9 mouse cellular contexts compared by ENCODE assay signal in the genomic region with DNA sequence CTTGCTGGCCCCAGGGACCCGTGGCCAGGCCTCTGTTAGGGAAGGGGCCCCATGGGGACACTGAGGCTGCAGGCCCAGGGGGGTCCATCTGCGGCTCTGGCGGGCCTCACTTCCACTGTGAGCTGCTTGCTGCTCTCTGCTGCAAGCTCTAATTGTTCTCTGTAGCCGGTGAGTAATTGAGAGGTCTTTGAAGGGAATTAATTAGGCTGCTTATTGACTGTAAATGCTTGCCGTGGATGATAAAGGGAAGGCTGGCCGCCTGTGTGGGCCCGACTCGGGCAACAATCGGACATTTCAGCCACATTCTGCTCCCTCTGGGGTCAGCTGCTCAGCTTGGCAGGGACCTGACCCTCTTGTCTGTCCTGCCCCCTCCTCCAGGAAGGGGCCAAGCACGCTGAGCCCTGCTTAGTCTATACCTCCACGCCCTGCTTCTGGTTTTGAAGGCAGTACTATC. TPM values are rescaled to one million over a fixed set of nuclear protein-coding genes. Genes with fewer than 3 reads are reported as not detected.
DNase-seq lines count a peak whose midpoint lies in the region; ATAC-seq and TF ChIP-seq lines count a peak whose summit lies in the region.
"Had no signal": no experiment of that assay in that cellular context is flagged by ENCODE, and none has a peak within 500 bp of the region (broad histone marks: within the 10 kb centered on the region; RNA-seq: fewer than 3 reads in every experiment).

No protein-coding gene starts in this region.

- peak overlapping the region; percentile 46 for H3K4me2 ChIP-seq in intestine, embryonic 14.5 days (ENCODE audit: low read length)
- no peak overlapping the region; the same call in 1 of the 2 replicates for H3K4me2 ChIP-seq in intestine, postnatal 0 days (replicated peaks; ENCODE audit: low read depth)
- peak overlapping the region; percentile 58 for H3K4me2 ChIP-seq in embryonic facial prominence, embryonic 14.5 days (ENCODE audit: low read depth, low read length)
- H3K4me2 ChIP-seq in neural tube, embryonic 13.5 days = peak overlapping the region; percentile 53

- H3K4me3 ChIP-seq in intestine, embryonic 14.5 days (ENCODE audit: low read depth, low read length) = peak overlapping the region; percentile 19; the same call in 1 of the 2 replicates
- H3K4me3 ChIP-seq in intestine, postnatal 0 days (ENCODE audit: low read depth, low read length) = no peak overlapping the region
- H3K4me3 ChIP-seq in embryonic facial prominence, embryonic 14.5 days (ENCODE audit: low read depth, low read length) = peak overlapping the region; percentile 28
- H3K4me3 ChIP-seq in limb, embryonic 10.5 days = peak overlapping the region; percentile 49
- H3K4me3 ChIP-seq in neural tube, embryonic 13.5 days = no peak overlapping the region

- no peak for DNase-seq in intestine, embryonic 14.5 days (ENCODE audit: low spot score)
- no peak for DNase-seq in embryonic facial prominence, embryonic 14.5 days (ENCODE audit: low spot score)
- no peak for DNase-seq in limb, embryonic 10.5 days (ENCODE audit: low spot score)
- DNase-seq in right cerebral cortex, adult 2 months (ENCODE audit: low spot score in 2 of 2) = no peak
- no peak for DNase-seq in right cerebral cortex, postnatal 10 days (ENCODE audit: low spot score in 2 of 2)

- peaks cover 41% of the 10 kb centered on the region for H3K4me1 ChIP-seq in intestine, embryonic 14.5 days (replicated peaks; ENCODE audit: control insufficient read depth, insufficient read depth, low read length)
- H3K4me1 ChIP-seq in intestine, postnatal 0 days (replicated peaks; ENCODE audit: control insufficient read depth, insufficient read depth, low read length) = peaks cover 10% of the 10 kb centered on the region; the same call in 1 of the 2 replicates
- peaks cover 29% of the 10 kb centered on the region for H3K4me1 ChIP-seq in embryonic facial prominence, embryonic 14.5 days (ENCODE audit: control insufficient read depth, insufficient read depth, low read length)
- peaks cover 48% of the 10 kb centered on the region for H3K4me1 ChIP-seq in limb, embryonic 10.5 days
- peaks cover 35% of the 10 kb centered on the region for H3K4me1 ChIP-seq in neural tube, embryonic 13.5 days (replicated peaks)

- TF ChIP-seq CTCF in intestine, postnatal 0 days (IDR thresholded peaks at IDR 0.05; ENCODE audit: low read depth) = no peak

- peak overlapping the region; percentile 59; the same call in 1 of the 2 replicates for H3K27ac ChIP-seq in intestine, embryonic 14.5 days (ENCODE audit: low read depth)
- no peak overlapping the region for H3K27ac ChIP-seq in intestine, postnatal 0 days (ENCODE audit: low read depth, low read length)
- peak overlapping the region; percentile 21; the same call in 1 of the 2 replicates for H3K27ac ChIP-seq in embryonic facial prominence, embryonic 14.5 days (replicated peaks; ENCODE audit: low read depth, low read length)
- peak overlapping the region; percentile 83 for H3K27ac ChIP-seq in limb, embryonic 10.5 days
- H3K27ac ChIP-seq in neural tube, embryonic 13.5 days (replicated peaks) = peak overlapping the region; percentile 67

- H3K27me3 ChIP-seq in intestine, embryonic 14.5 days (replicated peaks; ENCODE audit: control insufficient read depth, insufficient read depth, low read length) = no peaks in the 10 kb centered on the region
- peaks cover 2% of the 10 kb centered on the region for H3K27me3 ChIP-seq in intestine, postnatal 0 days (replicated peaks; ENCODE audit: control insufficient read depth, insufficient read depth, low read length)
- peaks cover 3% of the 10 kb centered on the region for H3K27me3 ChIP-seq in embryonic facial prominence, embryonic 14.5 days (replicated peaks; ENCODE audit: control insufficient read depth, insufficient read depth, low read length)
- peaks cover 75% of the 10 kb centered on the region for H3K27me3 ChIP-seq in limb, embryonic 10.5 days (ENCODE audit: low read depth, poor library complexity, severe bottlenecking)
- peaks cover 70% of the 10 kb centered on the region for H3K27me3 ChIP-seq in neural tube, embryonic 13.5 days

- H3K36me3 ChIP-seq in intestine, embryonic 14.5 days (ENCODE audit: control insufficient read depth, insufficient read depth, low read length) = no peaks in the 10 kb centered on the region
- H3K36me3 ChIP-seq in intestine, postnatal 0 days (ENCODE audit: control insufficient read depth, insufficient read depth) = no peaks in the 10 kb centered on the region
- H3K36me3 ChIP-seq in embryonic facial prominence, embryonic 14.5 days (ENCODE audit: control insufficient read depth, insufficient read depth, low read length) = no peaks in the 10 kb centered on the region
- H3K36me3 ChIP-seq in limb, embryonic 10.5 days = no peaks in the 10 kb centered on the region
- no peaks in the 10 kb centered on the region for H3K36me3 ChIP-seq in neural tube, embryonic 13.5 days

- peak overlapping the region; percentile 17 for H3K9ac ChIP-seq in intestine, embryonic 14.5 days (ENCODE audit: low read length)
- H3K9ac ChIP-seq in intestine, postnatal 0 days (ENCODE audit: low read depth, low read length) = no peak overlapping the region
- peak overlapping the region; percentile 54 for H3K9ac ChIP-seq in embryonic facial prominence, embryonic 14.5 days (ENCODE audit: low read depth, low read length)
- H3K9ac ChIP-seq in neural tube, embryonic 13.5 days = peak overlapping the region; percentile 51

- H3K9me3 ChIP-seq in intestine, embryonic 14.5 days (ENCODE audit: control insufficient read depth, low read length) = no peaks in the 10 kb centered on the region
- no peaks in the 10 kb centered on the region for H3K9me3 ChIP-seq in intestine, postnatal 0 days (ENCODE audit: control insufficient read depth)
- no peaks in the 10 kb centered on the region for H3K9me3 ChIP-seq in embryonic facial prominence, embryonic 14.5 days (ENCODE audit: control insufficient read depth, low read length)
- H3K9me3 ChIP-seq in limb, embryonic 10.5 days (replicated peaks) = no peaks in the 10 kb centered on the region
- H3K9me3 ChIP-seq in neural tube, embryonic 13.5 days = no peaks in the 10 kb centered on the region

- ATAC-seq in intestine, embryonic 14.5 days (replicated peaks; ENCODE audit: low FRiP score, low TSS enrichment, low read depth) = 0 out of 2 replicates have a peak, but pooled peaks have one; percentile 30
- ATAC-seq in intestine, postnatal 0 days = no peak
- ATAC-seq in embryonic facial prominence, embryonic 14.5 days (ENCODE audit: low read depth) = peak; percentile 27; the same call in 1 of the 2 replicates
- peak; percentile 60; the same call in 1 of the 2 replicates for ATAC-seq in neural tube, embryonic 13.5 days (ENCODE audit: low read depth)
- no peak for ATAC-seq in megakaryocyte progenitor cell, adult 5-6 weeks (replicated peaks; ENCODE audit: poor library complexity)

- WGBS in intestine, embryonic 14.5 days = 20% methylated on average over 11 of the region's 11 CpGs
- WGBS in intestine, postnatal 0 days = 34% methylated on average over 11 of the region's 11 CpGs
- WGBS in embryonic facial prominence, embryonic 14.5 days = 12% methylated on average over 11 of the region's 11 CpGs
- WGBS in limb, embryonic 10.5 days = 4% methylated on average over 11 of the region's 11 CpGs
- WGBS in neural tube, embryonic 13.5 days = 4% methylated on average over 11 of the region's 11 CpGs

RNA-seq across cellular contexts. Expression of a gene that starts 16.6 kb away (rescaled TPM):
- polyA plus RNA-seq in intestine, embryonic 14.5 days (2014; fragmentation: Nextera tagmentation; extraction: Ambion mirVana) = 4.5 and 5.1 TPM in 2 replicates
- 15.8 and 16.4 TPM in 2 replicates for polyA plus RNA-seq in intestine, postnatal 0 days (2015; fragmentation: Nextera tagmentation; extraction: Ambion mirVana)
- 3.7 and 4.2 TPM in 2 replicates for polyA plus RNA-seq in embryonic facial prominence, embryonic 14.5 days (2014; fragmentation: Nextera tagmentation; extraction: Ambion mirVana)
- polyA plus RNA-seq in limb, embryonic 10.5 days (2016; fragmentation: Nextera tagmentation; extraction: Ambion mirVana) = 2.4 and 3.3 TPM in 2 replicates
- polyA plus RNA-seq in neural tube, embryonic 13.5 days (2015; fragmentation: Nextera tagmentation; extraction: Ambion mirVana) = 2.4 and 3.0 TPM in 2 replicates
- total RNA-seq in megakaryocyte progenitor cell, adult 5-6 weeks (2015) = 2.9 and 4.1 TPM in 2 replicates
- 3.1 and 4.6 TPM in 2 replicates for total RNA-seq in megakaryocyte progenitor cell, adult 5-6 weeks (2017)

RNA-seq across cellular contexts. Expression of a gene that starts 29.4 kb away (rescaled TPM):
- polyA plus RNA-seq in intestine, embryonic 14.5 days (2014; fragmentation: Nextera tagmentation; extraction: Ambion mirVana) = not detected in 2 replicates
- not detected in 2 replicates for polyA plus RNA-seq in intestine, postnatal 0 days (2015; fragmentation: Nextera tagmentation; extraction: Ambion mirVana)
- polyA plus RNA-seq in embryonic facial prominence, embryonic 14.5 days (2014; fragmentation: Nextera tagmentation; extraction: Ambion mirVana) = not detected in 2 replicates
- polyA plus RNA-seq in limb, embryonic 10.5 days (2016; fragmentation: Nextera tagmentation; extraction: Ambion mirVana) = not detected in 2 replicates
- polyA plus RNA-seq in neural tube, embryonic 13.5 days (2015; fragmentation: Nextera tagmentation; extraction: Ambion mirVana) = not detected in 2 replicates
- not detected in 2 replicates for total RNA-seq in megakaryocyte progenitor cell, adult 5-6 weeks (2015)
- not detected in 2 replicates for total RNA-seq in megakaryocyte progenitor cell, adult 5-6 weeks (2017)
- total RNA-seq: left cerebral cortex, adult 18-20 months had no signal

RNA-seq across cellular contexts. Expression of a gene that starts 40.9 kb away (rescaled TPM):
- polyA plus RNA-seq in intestine, embryonic 14.5 days (2014; fragmentation: Nextera tagmentation; extraction: Ambion mirVana) = 337 and 340 TPM in 2 replicates
- 84.0 and 86.0 TPM in 2 replicates for polyA plus RNA-seq in intestine, postnatal 0 days (2015; fragmentation: Nextera tagmentation; extraction: Ambion mirVana)
- 229 and 265 TPM in 2 replicates for polyA plus RNA-seq in embryonic facial prominence, embryonic 14.5 days (2014; fragmentation: Nextera tagmentation; extraction: Ambion mirVana)
- polyA plus RNA-seq in limb, embryonic 10.5 days (2016; fragmentation: Nextera tagmentation; extraction: Ambion mirVana) = 395 and 434 TPM in 2 replicates
- 50.1 and 68.8 TPM in 2 replicates for polyA plus RNA-seq in neural tube, embryonic 13.5 days (2015; fragmentation: Nextera tagmentation; extraction: Ambion mirVana)
- total RNA-seq in megakaryocyte progenitor cell, adult 5-6 weeks (2015) = 179 and 200 TPM in 2 replicates
- 183 and 213 TPM in 2 replicates for total RNA-seq in megakaryocyte progenitor cell, adult 5-6 weeks (2017)

Comparison
In these comparisons a context has a peak if more than half of its experiments do, and no peak if none do; other contexts are left out.
1. ATAC-seq: peak in intestine, embryonic 14.5 days (single experiment), embryonic facial prominence, embryonic 14.5 days (single experiment) and neural tube, embryonic 13.5 days (single experiment); none in intestine, postnatal 0 days (single experiment) and megakaryocyte progenitor cell, adult 5-6 weeks (single experiment).
2. H3K4me3 ChIP-seq: peak in intestine, embryonic 14.5 days (single experiment), embryonic facial prominence, embryonic 14.5 days (single experiment) and limb, embryonic 10.5 days (single experiment); none in intestine, postnatal 0 days (single experiment) and neural tube, embryonic 13.5 days (single experiment).